Mouse (Mus musculus): Measurements from ENCODE around the gene Prkaa1.

Gene Prkaa1

DNA sequence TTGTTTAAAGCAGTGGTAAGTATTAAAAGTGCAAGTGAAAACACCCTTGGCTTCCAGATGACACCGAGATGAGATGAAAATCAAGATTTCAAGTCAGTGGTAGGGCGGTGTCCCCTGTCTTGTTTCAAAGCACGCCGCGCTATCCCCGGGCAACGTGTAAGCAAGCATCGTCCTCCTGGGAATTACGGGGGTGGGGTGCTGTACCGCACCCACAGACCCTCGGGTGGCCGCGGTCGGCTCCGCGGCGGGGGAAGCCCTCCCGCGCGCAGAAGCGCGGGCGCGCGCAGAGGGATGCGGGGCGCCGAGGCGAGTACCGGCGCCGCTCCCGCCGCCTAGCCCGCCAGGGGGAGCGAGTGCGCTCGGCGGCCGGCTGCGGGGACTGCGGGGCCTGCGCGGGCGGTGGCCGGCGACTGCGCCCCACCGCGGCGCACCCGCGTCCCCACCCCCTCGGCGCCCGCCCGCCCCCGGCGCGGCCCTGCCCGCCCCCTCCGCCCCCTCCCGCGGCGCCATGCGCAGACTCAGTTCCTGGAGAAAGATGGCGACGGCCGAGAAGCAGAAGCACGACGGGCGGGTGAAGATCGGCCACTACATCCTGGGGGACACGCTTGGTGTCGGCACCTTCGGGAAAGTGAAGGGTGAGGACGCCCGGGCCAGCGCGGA, at the start of gene Prkaa1:
TSS of gene Prkaa1 (plus strand) at position 501 of the 660 bp plus-strand sequence.
- in situ Hi-C loops (cut with MboI, MseI): no loop called here

DNA sequence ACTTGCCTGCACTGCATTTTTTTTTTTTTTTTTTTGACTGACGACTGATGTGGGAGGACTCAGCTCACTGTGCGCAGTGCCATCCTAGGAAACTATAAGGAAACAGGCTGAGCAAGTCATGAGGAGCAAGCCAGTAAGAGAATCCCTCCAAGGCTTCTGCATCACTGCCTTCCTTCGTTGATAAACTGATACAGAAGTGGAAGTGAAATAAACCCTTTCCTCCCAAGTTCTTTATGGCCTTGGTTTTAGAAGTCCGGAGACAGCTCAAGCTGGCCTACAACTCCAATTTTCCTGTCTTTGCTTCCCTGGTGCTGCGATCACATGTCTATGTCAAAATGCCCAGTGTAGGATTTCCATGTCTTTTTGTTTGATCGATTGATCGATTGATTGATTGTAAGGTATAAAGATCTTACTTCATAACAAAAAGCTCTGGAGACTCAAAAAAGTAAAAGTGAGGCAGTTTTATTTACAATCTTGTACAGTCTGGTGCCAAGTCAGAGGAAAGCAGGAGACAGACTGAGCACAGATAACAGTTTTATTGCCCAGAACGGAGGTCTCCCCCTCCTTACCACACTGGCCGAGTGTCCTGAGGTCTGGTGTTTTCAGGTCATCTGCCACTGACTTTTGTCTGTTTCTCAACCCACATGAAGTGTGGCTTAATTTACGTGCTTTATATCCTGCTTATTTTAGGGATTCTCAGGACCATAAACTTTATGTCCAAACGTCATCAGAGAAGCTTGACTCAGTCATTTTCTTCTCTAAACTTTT, 47.9 kb upstream of the Prkaa1 start:
- in situ Hi-C loops (cut with MboI, MseI): no loop called here

- in situ Hi-C loops (cut with MboI, MseI): no loop called here
Observed at GRCm38 (mm10) chr15:5097376-5097775, 46.3 kb upstream of the Prkaa1 start.

- in situ Hi-C loops (cut with MboI, MseI): no loop called here
Observed at GRCm38 (mm10) chr15:5102312-5102711, 41.3 kb upstream of the Prkaa1 start.

DNA sequence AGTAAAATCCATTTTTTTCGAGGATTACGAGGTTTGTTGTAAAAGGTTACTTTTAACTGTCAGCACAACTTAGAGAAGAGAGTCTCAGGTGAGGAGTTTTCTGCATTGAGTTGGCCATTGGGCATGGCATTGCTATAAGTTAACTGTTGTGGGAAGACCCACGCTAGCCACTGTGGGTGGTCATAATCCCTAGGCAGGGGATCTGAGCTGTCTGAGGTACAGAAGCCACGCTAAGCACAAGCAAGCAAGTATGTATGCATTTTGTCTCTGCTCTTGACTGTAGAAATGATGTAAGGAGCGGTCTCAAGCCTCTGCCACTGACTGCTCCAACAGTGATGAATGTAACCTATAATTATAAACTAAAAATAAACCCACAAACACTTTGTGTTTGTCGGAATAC, 37.8 kb upstream of the Prkaa1 start:
- in situ Hi-C loops (cut with MboI, MseI): no loop called here

- in situ Hi-C loops (cut with MboI, MseI): no loop called here
Observed at GRCm38 (mm10) chr15:5106293-5106692, 37.4 kb upstream of the Prkaa1 start.

DNA sequence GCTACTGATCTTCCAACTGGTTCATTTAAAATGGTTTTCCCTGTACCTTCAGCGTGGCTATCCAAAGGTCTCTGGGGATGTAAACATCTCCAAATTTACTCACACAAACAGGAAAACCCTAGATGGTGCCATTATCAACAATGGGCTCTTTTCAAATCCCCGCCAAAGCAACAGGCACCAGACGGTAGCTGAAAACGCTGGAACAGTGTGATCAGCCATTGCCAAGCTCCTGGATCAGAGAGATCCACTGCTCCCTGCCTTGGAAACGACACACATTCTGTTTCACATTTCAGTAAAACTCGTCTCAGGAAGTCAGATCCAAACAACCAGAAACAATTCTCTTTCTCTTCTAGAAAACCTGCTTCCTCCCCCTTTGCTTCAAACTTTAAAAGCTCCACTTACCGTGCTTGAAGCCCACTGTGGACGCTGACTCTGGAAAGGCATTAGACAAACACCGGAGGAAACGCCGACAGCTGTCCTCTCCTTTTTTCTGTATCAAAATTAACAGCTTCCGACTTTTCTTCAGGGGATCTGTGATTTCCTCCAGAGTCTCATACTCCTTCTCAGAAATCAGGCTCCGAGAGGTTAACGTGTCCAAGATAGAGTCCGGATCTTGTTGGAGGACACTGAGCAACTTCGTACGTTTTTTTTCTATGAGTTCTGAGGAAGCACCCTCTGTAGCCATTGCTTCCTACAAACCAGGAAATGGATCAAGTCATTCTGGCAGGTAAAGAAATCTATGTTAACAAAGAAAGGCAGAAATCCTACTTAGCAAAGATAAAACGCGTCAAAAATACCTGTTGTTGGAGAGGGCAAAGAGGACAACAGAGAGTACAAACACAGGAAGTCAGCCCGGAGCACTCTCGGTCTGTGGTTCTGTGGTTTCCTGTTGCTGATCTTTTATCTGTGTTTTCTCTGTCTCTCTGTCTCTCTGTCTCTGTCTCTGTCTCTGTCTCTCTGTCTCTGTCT, 35.7 kb upstream of the Prkaa1 start, which contains the start of gene Card6:
TSS of gene Card6 (minus strand) at position 854 of the 969 bp plus-strand sequence.
- in situ Hi-C loops (cut with MboI, MseI): no loop called here

DNA sequence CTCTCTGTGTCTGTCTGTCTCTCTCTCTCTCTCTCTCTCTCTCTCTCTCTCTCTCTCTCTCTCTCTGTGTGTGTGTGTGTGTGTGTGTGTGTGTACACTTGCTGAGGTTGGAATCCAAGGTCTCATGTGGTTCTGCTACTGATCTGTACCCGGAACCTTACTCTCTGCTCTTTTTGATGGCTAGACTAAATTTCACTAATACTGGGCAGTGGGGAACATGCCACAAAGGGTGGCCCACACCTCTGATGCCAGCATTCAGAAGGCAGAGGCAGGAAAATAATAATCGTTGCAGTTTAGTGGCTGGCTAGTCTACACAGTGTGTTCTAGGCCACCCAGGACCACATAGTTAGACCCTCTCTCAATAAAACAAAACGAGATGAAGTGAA, 35.0 kb upstream of the Prkaa1 start:
- in situ Hi-C loops (cut with MboI, MseI): no loop called here

GRCm38 (mm10) chr15:5112651-5113050, 31.0 kb upstream of the Prkaa1 start:
- in situ Hi-C loops (cut with MboI, MseI): no loop called here

GRCm38 (mm10) chr15:5115173-5115572, 28.5 kb upstream of the Prkaa1 start:
- in situ Hi-C loops (cut with MboI, MseI): no loop called here

- in situ Hi-C loops (cut with MboI, MseI): no loop called here
Observed at GRCm38 (mm10) chr15:5116270-5117030, 27.2 kb upstream of the Prkaa1 start, which contains the start of gene Rpl37. Gene Rpl37 (plus strand): TSS chr15:5116645.

- in situ Hi-C loops (cut with MboI, MseI): no loop called here
Observed at GRCm38 (mm10) chr15:5117031-5117601, 26.5 kb upstream of the Prkaa1 start.

- in situ Hi-C loops (cut with MboI, MseI): no loop called here
Observed at GRCm38 (mm10) chr15:5118626-5119025, 25.0 kb upstream of the Prkaa1 start.

GRCm38 (mm10) chr15:5119192-5119591, 24.5 kb upstream of the Prkaa1 start:
- in situ Hi-C loops (cut with MboI, MseI): no loop called here

DNA sequence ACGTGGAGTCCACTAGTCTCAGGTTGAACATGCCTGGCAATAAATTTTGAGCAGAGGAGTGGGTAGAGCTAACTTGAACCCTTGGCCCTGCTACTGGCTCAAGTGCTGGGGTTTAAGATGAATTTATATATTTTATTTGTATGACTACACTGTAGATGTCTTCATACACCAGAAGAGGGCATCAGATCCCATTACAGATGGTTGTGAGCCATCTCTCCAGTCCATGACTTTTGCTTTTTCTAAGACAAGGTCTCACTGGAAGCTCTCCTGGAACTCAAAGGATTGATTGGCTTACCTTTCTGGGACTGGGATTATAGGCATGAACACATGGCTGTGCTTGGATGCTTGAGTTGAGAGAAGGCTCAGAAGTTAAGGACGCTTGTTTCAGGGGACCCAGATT, 24.0 kb upstream of the Prkaa1 start:
- in situ Hi-C loops (cut with MboI, MseI): no loop called here

DNA sequence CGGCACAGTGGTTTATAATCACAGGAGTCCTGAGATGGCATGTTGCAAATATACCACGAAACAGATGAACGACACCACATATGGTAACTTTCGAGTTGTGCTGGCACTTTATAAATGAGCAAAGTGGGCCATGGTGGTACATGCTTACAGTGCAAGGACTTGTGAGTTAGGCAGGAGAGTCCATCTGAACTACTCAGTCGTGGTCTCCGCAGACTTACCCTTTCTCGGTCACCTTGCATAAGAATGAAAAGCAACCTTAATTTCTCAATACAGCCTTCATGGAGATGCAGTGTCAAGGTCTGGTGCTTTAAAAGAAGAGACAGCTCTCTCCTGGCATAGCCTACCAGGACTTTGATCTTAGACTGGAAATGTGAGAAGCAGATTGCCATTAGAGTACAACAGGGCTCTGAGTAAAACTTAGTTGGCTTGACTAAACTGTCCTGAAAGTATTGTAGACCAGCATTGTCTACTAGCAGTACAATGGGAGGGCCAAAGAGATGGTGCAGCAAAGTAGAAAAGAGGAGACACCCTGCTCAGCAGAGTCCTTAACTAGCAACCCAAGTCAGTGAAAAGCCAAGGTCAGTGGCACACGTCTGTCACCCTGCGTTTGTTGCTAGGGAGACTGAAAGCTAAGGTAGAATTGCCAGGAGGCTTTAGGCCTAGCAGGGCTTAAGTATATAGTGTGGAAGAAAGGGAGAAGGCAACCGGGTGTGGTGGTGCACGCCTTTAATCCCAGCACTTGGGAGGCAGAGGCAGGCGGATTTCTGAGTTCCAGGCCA, 21.9 kb upstream of the Prkaa1 start:
- in situ Hi-C loops (cut with MboI, MseI): no loop called here

DNA sequence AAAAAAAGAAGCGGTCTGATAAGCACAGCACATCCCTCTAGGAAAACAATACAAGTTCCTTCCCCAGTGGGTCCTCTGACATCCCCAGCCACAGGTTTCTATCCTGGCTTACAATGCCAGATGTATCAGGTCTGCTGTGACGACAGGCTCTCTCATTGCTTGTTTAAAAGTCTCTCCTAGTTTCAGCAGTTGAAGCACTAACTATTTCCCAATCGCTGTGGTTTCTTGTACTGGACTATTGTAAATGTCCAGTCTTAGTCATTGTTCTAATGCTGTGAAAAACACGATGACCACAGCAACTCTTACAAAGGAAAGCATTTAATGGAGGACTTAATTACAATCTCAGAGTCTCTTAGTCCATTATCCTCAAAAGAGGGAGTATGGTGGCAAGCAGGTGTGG, 17.2 kb upstream of the Prkaa1 start:
- in situ Hi-C loops (cut with MboI, MseI): no loop called here

GRCm38 (mm10) chr15:5127487-5127886, 16.2 kb upstream of the Prkaa1 start:
- in situ Hi-C loops (cut with MboI, MseI): no loop called here

DNA sequence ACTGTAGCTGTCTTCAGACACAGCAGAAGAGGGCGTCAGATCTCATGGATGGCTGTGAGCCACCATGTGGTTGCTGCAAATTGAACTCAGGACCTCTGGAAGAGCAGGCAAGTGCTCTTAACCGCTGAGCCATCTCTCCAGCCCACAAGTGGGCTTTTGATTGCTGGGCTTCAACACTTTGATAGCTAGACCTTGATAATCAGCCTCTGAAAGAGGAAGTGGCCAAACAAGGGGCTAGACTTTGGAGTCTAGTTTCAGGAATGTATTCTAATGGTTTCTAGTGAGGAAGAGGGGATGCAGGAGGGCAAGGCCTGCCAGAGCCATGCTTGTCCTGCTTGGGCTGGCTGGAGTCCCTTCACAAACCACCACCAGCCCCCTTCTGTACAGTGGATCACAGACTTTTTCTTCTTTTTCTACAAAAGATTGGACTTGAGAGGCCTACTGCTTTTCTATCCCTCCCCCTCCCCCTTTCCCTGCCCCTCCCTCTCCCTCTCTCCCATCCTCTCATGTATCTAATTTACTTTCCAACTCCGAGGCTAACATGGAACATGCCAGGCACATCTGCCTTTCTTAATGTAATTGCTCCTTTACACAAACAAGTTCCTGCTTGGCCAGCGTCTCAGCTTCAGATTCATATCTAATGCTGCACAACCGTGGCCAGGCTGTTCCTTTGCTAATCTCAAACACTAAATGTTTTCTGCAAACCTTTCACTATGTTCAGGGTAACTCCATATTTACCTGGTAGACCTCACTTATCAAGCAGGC, 15.3 kb upstream of the Prkaa1 start:
- in situ Hi-C loops (cut with MboI, MseI): no loop called here

Data from regulatory T cell (primary cell).